Mouse (Mus musculus): Measurements from ENCODE around the gene Triap1.
A peak's percentile ranks its signal among the peaks of the same experiment; 100 is the strongest.
"Not testable (repeated sequence)": the region's sequence is repeated elsewhere in the genome, so short reads cannot be mapped to it uniquely, and the experiment has no call there.

Gene Triap1

DNA sequence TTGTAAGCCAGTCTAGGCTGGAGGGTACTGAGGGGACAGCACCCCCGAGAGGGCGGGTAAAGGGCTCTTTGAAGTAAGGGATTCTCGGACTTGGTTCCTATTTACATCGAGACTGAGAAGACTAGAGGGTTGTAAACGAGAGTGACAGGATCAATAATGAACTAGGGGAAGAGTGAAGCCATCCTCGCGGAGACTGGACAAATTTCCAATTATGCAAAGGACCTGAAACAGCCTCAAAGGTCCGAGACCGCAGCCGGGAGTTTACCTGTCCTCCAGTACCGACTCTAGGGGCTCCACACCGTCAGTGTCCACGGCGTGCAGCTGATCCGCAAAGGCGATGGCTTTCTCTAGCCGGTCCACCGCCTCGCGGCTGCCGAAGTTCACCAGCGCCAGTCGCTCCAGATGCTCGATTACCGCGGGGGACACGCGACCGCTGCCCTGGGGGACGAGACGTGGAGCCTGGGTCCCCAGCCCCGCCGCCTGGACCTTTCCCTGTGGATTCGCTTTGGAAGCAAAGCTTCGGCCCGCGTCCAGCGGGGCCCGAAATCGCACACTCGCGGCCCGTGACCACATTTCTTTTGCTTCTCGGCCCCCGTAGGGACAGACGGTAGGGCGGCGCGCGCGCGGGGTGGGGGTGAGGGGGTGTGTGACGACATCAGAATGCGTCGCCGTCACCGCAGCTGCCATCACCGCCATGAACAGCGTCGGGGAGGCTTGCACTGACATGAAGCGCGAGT is at the start of gene Triap1, which contains the start of gene Gatc:
Gene Triap1 (plus strand): TSS at position 649 of the 737 bp plus-strand sequence.
Gene Gatc (minus strand): TSS at position 602 of the 737 bp plus-strand sequence.
- peak; percentile 93 for DNase-seq (ENCODE audit: low spot score)

DNA sequence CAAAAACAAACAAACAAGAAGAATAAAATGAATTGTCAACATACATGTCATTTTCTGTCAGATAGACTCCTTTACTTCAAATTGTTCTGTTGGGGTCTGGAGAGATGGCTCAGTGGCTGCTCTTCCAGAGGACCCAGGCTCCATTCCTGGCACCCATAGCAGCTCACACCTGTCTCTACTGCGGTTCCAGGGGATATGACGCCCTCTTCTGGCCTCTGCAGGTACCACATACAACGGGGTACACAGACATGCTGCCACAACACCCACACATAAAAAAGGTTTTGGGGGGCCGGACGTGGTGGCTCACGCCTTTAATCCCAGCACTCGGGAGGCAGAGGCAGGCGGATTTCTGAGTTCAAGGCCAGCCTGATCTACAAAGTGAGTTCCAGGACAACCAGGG is 46.9 kb upstream of the Triap1 start:
- no peak for DNase-seq (ENCODE audit: low spot score)

DNA sequence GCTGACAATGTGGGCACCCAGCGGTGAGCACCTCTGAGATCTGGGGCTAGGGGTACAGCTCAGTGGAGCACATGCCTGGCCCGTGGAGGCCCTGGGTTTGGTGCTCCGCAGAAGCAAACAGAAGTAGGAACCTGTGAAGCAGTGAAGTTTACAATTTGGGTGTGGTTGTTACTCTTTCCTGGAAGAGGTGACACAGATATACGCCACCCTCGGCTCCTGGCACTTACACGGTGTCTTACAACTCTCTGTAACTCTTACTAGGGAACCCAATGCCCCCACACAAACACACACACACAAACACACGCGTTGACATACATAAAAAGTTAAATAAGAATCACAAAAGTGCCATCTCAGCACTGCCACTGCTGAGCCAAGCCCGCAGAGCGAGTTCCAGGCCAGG is 44.7 kb upstream of the Triap1 start:
- DNase-seq (ENCODE audit: low spot score), result no peak

DNA sequence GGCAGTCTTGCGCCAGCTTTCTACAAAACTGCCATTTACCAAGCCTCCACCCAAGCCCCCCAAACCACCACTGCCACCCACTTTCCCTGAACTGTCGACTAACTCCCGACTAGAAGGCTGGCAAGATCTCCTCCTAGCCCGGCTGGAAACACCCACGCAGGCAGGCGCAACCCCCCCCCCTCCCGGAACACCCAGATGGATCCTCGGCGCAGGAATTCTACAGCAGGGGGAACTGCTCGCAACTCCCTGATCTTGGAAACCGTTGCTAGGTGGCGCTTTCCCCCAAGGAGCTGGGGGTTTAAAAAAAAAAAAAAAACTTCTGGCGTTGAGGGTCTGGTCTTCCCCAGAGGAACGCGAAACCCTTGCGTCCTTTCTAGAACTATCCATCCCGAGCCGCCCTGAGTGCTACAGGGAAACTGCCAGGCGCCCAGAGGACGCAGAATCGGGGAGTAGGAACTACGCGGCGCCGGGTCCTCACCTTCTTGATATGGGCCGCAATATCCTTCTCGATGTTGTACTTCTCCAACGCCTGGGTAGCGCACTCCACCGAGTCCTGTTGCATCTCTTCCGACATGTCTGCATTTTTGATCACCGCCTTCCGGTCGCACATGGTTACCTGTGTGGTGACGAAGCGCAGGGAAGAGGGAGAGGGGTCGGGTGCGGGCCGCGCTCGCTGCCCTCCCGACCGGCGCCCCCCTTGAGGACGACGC is 40.8 kb upstream of the Triap1 start:
- peak; percentile 82 for DNase-seq (ENCODE audit: low spot score)

DNA sequence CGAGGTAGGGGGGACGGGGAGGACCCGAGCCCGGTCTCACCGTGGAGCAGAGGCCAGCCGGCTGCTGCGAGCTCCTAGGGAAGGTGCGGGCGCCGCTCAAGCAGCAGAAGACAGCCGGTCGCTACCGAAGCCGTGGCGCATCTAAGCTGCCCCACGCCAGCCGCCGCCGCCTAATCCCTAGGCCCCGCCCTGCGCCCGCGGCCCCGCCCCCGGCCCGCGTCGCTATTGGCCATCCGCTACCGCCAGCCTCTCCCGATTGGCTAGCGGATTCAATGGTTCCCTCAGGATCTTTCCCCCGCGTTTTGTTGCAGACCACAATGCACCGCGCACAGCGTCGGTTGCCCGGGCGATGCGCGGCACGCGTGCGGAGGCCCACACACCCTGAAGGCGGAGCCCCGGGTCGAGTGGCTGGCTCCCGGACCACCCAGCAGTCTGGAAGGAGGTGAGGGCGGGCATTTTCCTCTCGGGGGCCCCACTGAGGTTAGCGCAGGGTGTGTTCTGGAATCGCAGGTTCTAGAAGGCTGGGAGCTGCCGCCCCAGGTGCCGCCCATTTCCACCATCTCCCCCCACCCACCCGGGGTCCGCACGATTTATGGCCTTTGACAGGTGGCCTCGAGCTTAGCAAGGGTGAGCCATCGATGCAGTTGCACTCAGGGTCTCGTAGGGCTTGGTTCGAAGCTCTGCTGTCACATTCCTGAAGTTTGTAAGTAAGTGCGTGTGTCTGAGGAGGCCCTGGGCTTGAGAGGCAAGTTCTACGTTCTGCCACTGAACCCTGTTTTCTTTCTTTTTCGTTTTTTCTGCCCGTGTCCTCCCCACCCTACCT is 40.0 kb upstream of the Triap1 start, which contains the start of gene Dynll1:
Gene Dynll1 (minus strand): TSS at position 208 of the 823 bp plus-strand sequence.
- DNase-seq (ENCODE audit: low spot score), result peak; percentile 100

DNA sequence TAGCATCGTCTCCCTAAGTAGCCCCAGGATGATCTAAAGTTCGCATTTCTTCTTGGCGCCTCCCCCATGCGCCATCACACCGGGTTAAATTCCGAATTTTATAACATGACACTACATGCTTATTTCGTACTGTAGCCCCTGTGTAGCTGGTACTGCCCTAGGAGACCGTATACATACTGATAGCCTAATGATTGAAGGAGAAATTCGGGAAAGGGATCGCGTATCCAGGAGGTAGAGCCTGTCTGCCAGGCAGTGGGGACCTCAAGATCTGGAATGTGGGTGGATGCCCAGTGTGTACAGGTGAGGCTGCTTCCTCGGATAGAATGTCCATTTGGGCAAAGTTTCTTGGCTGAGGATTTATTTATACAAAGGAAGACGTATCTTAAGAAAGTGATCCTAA is 39.4 kb upstream of the Triap1 start:
- DNase-seq (ENCODE audit: low spot score), result no peak

DNA sequence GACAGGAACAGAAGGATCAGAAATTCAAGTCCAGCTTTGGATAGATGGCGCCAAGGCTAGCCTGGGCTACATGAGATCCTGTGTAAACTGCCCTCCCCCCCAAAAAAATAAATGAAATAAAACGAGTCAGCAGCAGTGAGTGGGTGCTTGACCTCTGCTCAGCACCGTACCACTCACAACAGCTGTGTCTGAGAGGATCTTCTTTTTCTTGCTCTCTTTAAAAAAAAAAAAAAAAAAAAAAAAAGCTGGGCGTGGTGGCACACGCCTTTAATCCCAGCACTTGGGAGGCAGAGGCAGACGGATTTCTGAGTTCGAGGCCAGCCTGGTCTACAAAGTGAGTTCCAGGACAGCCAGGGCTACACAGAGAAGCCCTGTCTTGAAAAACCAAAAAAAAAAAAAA is 38.8 kb upstream of the Triap1 start:
- DNase-seq (ENCODE audit: low spot score), result not testable (repeated sequence)

DNA sequence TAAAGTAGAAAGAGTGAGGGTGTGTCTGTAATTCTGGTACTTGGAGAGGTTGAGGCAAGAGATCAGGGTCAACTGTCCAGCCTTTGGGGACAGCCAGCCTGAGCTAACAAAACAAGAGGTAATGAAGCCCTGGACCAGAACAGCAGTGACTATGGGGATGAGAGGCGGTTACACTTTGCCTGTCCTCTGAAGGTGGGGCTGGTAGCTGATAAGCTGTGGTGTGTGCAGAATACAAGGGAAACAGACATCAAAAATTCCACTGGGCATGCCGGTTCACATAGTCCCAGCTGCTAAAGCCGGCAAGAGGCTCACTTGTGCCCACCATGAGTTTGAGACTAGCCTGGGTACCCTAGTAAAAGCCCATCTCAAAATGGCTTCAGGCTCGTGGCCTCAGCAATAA is 28.7 kb upstream of the Triap1 start:
- DNase-seq (ENCODE audit: low spot score), result no peak

DNA sequence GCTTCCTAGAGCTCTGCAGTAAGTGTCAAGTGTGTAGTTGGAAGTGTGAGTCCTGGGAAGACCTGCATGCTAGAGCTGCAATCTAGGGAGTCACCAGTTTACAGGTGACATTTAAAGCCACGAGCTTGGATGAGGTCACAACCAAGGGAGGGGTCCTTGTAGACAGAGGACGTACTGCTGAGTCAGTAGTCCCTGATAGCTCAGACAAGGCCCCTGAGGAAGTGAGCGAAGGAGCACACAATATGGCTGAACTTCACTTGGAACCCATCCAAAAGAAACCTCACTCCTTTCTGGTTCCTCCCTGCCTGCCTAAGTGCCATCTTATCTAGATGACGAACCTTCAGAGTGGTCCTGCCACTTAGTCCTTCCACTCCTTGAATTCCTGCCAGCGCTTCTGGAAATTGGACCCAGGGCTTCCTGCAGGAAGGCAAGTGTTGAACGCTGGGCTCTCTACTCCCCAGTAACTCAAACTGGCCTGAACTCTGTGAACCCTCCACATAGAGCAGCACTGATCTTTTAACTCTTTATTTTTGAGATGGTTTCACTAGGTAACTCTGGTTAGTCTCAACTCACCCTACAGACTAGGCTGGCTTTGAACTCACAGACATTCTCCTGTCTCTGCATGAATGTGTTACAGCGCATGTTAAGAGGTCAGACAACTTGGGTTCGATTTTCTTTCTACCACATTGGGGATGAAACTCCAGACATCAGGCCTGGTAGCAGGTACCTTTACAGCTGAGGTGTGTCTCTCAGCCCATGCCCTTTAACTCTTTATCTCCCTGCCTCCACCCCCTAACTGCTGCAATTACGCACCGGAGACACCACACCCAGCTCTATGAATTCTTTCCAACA is 28.0 kb upstream of the Triap1 start:
- no peak for DNase-seq (ENCODE audit: low spot score)

DNA sequence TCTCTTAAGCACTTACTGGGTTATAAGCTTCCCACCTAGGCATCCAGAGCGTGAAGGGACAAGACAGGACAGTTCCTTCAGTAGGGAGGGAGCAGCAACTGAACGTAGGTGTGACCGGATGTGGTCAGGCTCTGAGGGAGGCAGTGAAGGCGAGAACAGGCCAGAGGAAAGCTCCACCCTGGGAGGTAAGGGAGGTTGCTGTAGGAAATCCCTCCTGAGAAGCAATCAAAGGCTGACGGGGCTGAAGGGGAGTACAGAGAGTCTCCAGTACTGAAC is 27.4 kb upstream of the Triap1 start:
- DNase-seq (ENCODE audit: low spot score), result no peak

DNA sequence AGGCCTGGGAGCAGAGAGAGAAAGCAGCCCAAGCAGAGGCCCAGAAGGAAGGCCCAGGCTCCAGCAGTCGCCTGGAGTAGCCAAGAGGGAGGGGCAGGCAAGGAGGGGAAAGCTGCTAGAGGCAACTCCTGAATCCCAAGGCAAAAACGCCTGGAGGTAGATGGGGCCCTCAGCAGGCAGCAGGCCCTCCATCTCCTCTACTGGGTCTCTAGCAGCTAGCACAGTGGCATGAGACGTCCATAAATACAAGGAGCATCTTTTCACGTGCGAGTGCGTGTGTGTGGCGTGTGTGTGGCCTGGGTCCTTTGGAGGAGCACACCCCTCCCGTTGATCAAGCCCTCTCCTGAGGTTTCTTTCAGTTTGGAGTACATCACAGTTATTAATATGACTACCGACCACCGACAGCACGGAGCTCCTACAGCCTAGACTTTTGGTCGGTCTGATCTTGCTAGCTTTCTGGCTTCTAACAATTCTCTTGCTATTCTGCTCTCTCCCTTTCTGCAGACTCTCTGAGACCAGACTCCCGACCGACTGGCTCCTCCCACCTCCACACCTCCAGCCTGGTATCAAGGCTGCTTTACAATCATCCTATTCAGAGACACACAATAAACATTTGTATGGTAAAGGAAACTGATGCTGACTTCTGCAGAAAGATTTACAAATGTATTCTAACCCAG is 23.9 kb upstream of the Triap1 start:
- peak; percentile 55 for DNase-seq (ENCODE audit: low spot score)

DNA sequence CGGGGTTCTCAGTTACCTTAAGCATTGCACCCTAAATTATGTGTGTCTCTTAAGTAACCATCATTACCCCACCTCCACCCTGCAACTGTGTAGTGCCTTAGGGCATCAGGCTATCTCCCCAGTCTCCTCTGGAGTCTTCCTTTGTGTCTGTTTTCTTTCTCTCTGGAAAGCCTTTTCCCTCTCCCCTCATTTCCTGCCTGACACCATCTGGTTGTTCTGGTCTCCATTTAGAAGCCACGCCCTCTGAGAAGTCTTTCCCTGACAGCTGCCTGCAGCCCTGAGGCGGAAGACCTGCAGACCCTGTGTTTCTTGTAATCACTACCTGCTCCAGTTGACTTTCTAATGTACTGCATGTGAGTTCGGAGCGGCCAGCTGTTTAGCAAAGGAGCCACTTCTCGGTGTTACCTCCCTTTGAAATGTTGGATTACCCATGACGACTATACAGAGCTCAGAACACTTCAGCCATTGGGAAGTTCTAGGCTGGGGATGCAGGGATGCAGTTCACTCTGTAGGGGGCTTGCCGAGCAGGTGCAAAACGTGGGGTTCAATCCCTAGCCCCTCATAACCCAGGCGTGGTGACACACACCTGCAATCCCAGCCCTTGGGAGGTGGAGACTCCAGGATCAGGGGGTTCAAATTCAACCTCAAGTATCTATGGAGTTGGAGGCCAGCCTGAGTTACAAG is 23.2 kb upstream of the Triap1 start:
- DNase-seq (ENCODE audit: low spot score), result peak; percentile 81

DNA sequence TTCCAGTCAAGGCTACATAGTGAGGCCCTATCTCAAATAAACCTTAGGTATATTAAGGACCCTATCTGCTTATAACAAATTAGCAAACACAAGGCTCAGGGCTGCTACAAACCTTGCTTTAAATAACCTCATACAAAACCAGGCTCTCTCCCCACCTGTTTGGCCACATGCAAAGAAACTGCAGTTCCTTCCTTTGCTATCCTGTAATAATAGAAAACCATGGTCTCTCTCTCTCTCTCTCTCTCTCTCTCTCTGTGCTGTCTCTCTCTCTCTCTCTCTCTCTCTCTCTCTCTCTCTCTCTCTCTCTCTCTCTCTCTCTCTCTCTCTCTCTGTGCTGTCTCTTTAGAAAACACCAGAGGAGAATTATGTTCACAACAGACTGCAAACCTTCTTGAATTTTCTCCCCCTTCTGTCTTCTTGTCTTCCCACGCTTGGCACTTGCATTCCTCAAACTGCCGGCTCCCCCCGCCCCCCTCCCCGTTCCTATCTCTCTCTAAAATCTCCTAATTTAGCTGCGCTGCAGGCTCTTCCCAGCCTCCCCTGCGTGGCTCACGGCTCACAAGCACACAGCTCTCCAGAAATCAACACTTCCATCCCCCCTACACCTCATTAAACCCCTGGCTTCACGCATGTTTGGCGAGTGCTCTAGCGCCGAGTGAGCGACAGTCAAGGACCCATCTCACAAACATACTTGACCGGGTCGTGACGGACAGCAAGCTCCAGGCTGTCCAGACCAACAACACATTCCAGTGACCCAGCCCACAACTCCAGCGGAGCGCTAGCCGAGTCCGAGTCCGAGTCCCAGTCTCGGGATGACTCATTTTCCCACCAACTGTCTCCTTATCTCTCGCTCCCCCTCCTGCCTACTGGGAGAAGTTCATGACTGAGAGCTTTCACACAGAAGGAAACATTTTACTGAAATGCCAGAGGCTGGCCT is 21.8 kb upstream of the Triap1 start:
- DNase-seq (ENCODE audit: low spot score), result peak; percentile 87

DNA sequence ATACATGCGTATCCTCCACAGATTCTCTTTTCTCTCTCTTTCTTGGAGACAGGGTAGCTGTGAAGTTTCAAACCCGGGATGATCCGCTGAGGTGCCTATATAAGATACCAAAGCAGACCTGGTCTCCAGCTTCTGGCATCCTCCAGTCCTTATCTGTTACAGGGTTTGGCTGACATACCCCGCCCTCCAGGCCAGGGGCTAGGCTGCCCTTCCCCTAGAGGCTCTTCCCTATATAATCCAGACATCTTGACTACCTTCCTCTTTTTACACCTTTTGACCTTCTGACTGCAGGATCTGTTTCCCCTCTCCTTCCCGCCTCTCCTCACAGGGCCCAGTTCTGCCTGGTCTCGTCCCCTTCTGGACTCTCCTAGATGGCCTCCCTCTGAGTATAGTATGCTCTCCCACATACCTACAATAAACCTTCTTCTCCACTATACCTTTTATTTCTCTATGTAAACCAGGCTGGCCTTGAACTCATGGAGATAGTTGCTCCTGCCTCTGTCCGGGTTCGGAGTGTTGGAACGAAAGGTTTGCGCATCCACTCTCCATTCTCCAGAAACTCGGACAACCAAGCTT is 14.7 kb upstream of the Triap1 start:
- no peak for DNase-seq (ENCODE audit: low spot score)

DNA sequence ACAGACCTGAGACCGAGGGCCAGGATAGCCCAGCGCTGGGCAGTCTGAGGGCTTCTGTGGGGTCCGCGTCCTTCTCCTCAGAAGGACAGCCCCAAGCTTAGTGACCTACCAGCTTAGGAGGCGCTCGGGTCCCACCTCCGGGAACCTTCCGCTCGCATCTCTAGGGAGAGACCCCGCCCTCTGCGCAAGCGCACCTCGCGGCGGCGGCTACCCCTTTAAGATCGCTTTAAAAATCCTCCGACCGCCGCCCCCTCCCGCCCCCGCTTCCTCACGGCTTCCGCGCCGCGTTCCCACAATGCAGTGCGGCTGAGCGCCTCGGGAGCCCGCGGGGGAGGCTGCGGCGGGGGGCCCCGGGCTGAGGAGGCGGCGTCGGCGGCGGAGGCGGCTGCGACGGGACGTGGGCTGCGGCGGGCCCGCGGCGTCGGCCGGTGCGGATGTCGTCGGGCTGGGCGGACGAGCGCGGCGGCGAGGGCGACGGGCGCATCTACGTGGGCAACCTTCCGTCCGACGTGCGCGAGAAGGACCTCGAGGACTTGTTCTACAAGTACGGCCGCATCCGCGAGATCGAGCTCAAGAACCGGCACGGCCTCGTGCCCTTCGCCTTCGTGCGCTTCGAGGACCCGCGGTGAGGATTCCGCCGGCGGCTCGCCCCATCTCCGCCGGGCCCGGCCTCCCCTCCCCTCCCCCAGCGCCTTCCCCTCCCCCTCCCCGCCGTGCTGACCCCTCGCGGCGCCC is 14.0 kb upstream of the Triap1 start, which contains the start of gene Srsf9:
Gene Srsf9 (plus strand): TSS at position 303 of the 735 bp plus-strand sequence.
- DNase-seq (ENCODE audit: low spot score), result peak; percentile 96

DNA sequence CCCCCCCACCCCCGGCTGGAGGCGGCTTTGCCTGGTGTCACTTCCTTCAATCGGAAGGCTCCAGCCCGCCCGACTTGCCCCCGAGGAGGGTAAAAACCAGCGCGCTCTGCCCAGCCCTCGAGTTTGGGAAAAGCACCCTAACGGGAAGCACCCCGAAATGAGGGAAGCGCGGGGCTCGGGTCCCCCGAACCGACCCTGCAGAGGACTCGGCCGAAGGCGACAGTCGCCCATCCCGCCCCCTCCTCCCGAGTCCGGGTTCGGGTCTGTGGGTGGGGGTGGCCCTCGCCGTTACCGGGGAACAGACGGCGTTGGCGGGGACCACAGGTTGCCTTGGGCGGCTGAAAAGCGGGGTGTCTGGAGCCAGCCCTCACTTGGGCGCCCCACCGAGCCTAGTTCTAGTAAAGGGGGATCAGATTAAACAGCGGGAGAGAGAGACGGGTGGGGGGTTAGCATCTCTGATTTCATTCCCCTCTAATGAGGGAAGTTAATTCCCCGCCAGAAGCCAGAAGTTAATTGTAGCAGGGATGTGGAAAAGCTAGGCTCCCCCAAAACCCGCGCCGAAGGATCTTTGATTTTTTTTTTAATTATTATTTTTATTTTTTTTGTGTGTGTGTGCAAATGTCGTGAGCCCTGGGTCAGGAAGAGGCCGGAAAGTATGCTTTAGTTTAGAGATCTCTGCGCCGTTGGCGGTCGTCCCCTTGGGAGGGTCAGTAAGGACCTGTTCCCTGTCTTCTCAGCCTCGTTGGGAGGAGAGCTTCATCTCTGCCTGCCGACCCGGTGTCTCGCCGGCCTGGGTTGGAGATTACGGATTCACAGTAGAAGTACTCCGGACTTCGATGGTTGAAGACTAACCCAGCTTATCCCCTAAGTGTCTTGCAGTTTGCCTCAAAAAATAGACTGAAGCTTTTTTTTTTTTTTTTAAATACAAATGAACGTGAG is 13.1 kb upstream of the Triap1 start:
- peak; percentile 44 for DNase-seq (ENCODE audit: low spot score)

DNA sequence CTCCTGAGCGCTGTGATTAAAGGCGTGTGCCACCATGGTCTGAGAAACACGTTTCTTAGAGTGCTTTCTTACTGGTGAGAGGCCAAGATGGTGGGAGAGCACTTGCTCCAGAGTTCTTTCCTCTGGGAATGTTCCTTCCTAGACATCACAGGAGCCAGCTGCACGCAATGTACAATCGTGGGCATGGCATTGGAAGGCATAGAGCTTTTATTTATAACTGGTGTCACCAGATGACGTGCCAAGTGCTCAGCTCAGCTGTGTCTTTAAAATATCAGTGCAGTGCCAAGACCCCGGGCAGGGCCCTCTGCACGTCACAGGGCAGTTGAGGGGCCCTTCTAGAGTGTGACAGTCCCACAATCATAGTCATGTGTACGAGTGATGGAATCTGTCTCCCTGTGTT is 10.1 kb upstream of the Triap1 start:
- no peak for DNase-seq (ENCODE audit: low spot score)

Measured in embryo, embryonic 10.5 days (tissue).